Mouse (Mus musculus): ENCODE data around the gene Ppp1r1a. TPM values are rescaled to one million over a fixed set of nuclear protein-coding genes. Genes with fewer than 3 reads are reported as not detected.

Gene Ppp1r1a
- total and polyA plus RNA-seq, 3 experiments, result 5.7 to 11.6 (median 9.0) TPM

DNA sequence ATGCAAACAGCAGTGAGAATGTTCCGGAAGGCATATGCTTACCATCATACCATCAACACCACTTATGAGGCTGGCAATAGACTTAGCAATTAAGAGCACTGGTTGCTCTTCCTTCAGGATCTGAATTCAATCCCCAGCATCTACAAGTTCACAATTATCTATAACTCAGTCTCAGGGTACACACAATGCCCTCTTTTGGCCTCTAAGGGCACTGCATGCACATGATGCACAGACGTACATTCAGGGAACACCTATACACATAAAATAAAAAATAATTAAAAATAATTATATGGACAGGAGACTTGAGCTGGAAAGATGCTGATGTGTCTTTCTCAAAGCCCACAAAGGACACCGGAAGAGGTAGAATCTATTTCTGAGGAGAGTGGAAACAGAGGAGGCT, 10.2 kb upstream of the Ppp1r1a start:
- no peak overlapping the region for H3K4me3 ChIP-seq
- intact Hi-C loops (cut with DNase I), result no loop called here
- WGBS, result 77% methylated on average over 3 of the region's 3 CpGs

DNA sequence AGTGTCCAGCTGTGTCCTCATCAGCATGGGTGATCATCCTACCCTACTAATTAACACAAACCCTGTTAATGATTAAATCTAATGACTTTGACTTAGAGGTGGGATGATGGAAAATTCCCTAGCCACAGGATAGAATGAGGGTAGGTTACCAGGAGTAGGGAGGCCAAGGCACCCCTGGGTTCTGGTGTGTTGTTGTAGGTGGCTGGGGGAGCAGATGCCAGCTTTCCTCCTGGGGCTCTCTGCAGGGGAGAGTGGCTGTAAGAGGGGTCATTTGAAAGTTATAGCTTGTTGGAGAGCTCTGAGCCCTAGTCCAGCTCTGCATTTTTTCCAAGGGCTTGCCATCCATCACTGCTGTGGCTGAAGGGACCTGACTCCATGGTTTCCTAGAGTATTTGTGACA, 4.7 kb upstream of the Ppp1r1a start:
- intact Hi-C loops (cut with DNase I), result no loop called here
- DNase-seq, result peak in 1 of 2 experiments; percentile 3
- TF ChIP-seq EP300 (IDR thresholded peaks at IDR 0.05; ENCODE audit: insufficient read depth, low read depth, low read length) (no peak), POLR2A (IDR thresholded peaks at IDR 0.05; ENCODE audit: insufficient read depth, low read depth, low read length) (no peak), CTCF (IDR thresholded peaks at IDR 0.05) (no peak)
- Histone ChIP-seq H3K9ac (ENCODE audit: low read depth, low read length) (no peak overlapping the region), H3K79me2 (replicated peaks; ENCODE audit: control insufficient read depth, insufficient read depth, low read length) (no peaks in the 10 kb centered on the region), H3K27me3 (ENCODE audit: control insufficient read depth, insufficient read depth, low read length) (peaks cover 4% of the 10 kb centered on the region), H3K27ac (no peak overlapping the region), H3K4me3 (no peak overlapping the region), H3K4me1 (ENCODE audit: control insufficient read depth, insufficient read depth, low read length) (no peaks in the 10 kb centered on the region), H3K36me3 (ENCODE audit: control insufficient read depth, insufficient read depth, low read length) (no peaks in the 10 kb centered on the region)

More for the DNA sequence above, 10.2 kb upstream of the Ppp1r1a start:
- Histone ChIP-seq H3K4me1 (ENCODE audit: control insufficient read depth, insufficient read depth, low read length) (no peaks in the 10 kb centered on the region), H3K79me2 (replicated peaks; ENCODE audit: control insufficient read depth, insufficient read depth, low read length) (no peaks in the 10 kb centered on the region), H3K27ac (no peak overlapping the region), H3K36me3 (ENCODE audit: control insufficient read depth, insufficient read depth, low read length) (no peaks in the 10 kb centered on the region), H3K27me3 (ENCODE audit: control insufficient read depth, insufficient read depth, low read length) (no peaks in the 10 kb centered on the region), H3K9ac (ENCODE audit: low read depth, low read length) (no peak overlapping the region)
- DNase-seq, result no peak
- TF ChIP-seq EP300 (IDR thresholded peaks at IDR 0.05; ENCODE audit: insufficient read depth, low read depth, low read length) (no peak), CTCF (IDR thresholded peaks at IDR 0.05) (peak; percentile 21; the same call in 1 of the 2 replicates)

DNA sequence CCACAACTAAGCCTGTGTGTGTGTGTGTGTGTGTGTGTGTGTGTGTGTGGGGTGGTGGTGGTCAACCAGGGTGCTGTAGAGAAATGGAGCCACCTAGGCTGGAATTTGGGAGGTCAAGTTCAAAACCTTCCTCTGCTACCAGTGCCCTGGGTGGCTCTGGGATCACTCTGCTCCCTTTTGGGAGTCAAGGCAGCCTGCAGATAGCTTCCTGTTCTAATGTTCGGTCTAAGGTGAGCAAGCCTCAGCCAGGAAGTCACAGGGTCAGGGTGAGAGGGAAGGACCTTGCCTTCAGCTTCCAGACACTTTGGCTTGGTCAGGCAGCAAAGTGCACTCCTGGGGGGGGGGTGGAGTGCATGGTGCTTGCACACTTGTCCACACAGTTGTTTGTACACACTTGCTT, 2.8 kb upstream of the Ppp1r1a start:
- intact Hi-C loops (cut with DNase I), result no loop called here
- DNase-seq, result peak in 1 of 2 experiments; percentile 5
- peaks cover 8% of the 10 kb centered on the region for H3K27me3 ChIP-seq (ENCODE audit: control insufficient read depth, insufficient read depth, low read length)
- WGBS, result 53% methylated on average over 1 of the region's 1 CpGs
- H3K9ac ChIP-seq (ENCODE audit: low read depth, low read length), result no peak overlapping the region
- no peaks in the 10 kb centered on the region for H3K79me2 ChIP-seq (replicated peaks; ENCODE audit: control insufficient read depth, insufficient read depth, low read length)
- TF ChIP-seq POLR2A (IDR thresholded peaks at IDR 0.05; ENCODE audit: insufficient read depth, low read depth, low read length), result no peak
- TF ChIP-seq CTCF (IDR thresholded peaks at IDR 0.05), result no peak
- H3K4me3 ChIP-seq, result no peak overlapping the region
- no peaks in the 10 kb centered on the region for H3K4me1 ChIP-seq (ENCODE audit: control insufficient read depth, insufficient read depth, low read length)
- H3K27ac ChIP-seq, result no peak overlapping the region
- no peaks in the 10 kb centered on the region for H3K36me3 ChIP-seq (ENCODE audit: control insufficient read depth, insufficient read depth, low read length)

DNA sequence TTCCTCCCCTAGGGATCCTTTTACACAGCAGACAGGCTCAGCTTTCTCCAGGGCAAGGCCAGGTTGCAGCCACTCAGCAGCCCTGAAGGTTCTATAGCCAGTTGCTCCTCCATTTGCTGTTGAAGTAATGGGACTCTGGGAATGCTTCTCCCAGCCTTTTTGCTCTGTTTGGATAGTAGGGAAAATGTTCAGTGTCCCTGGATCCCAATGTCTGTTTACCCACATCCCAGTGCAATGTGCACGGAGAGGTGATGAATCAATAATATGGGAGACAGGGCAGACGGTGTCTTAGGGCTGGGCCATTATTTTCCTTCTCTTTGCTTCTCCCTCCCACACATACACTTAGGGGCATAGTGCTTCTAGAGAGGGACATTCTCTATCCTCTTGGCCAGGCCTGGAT, 1.5 kb upstream of the Ppp1r1a start:
- Histone ChIP-seq H3K27me3 (ENCODE audit: control insufficient read depth, insufficient read depth, low read length) (peaks cover 8% of the 10 kb centered on the region), H3K4me3 (no peak overlapping the region), H3K4me1 (ENCODE audit: control insufficient read depth, insufficient read depth, low read length) (no peaks in the 10 kb centered on the region), H3K36me3 (ENCODE audit: control insufficient read depth, insufficient read depth, low read length) (no peaks in the 10 kb centered on the region), H3K9ac (ENCODE audit: low read depth, low read length) (no peak overlapping the region), H3K79me2 (replicated peaks; ENCODE audit: control insufficient read depth, insufficient read depth, low read length) (no peaks in the 10 kb centered on the region), H3K27ac (no peak overlapping the region)
- 71% methylated on average over 2 of the region's 2 CpGs for WGBS
- no peak for DNase-seq
- intact Hi-C loops (cut with DNase I), result no loop called here
- TF ChIP-seq CTCF (IDR thresholded peaks at IDR 0.05), result no peak

DNA sequence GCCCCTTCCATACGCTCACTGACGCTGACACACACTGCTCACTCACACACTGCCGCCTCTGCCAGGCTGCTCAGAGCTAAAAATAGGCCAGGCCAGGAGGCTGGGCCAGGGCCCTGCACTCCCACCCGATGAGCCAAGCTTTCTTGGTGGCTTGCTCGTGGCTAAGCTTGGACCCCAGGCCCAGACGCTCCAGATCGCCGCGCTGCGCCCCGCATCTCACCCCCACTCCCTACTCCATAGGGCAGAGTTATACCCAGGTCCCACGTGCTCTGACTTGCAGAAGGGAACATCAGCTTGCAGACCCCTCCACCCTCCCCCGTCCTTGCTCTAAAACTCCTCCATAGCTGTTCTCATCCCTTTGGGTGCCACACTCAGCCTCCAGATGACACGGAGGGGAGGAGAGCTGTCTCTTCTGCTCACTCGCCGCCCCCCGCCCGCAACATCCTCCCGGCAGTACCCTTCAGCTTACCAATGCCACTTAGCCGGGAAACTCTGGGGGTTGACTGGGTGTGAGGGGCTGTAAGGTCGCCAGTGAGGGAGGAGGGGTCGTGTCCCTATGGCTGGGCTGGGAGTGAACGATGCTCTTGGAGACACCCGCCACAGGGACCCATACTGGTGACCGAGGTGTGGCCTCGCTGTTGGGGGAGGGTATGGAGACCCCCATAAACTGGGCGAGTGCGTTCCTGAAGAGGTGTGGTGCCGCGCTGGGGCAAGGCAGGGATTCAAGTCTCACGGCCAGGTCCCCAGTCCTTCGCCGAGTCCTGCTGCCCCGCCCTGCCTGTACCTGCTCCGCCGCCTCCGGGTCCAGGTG, 587 bp downstream of the Ppp1r1a start:
- no peak for TF ChIP-seq CTCF (IDR thresholded peaks at IDR 0.05)
- H3K36me3 ChIP-seq (ENCODE audit: control insufficient read depth, insufficient read depth, low read length), result no peaks in the 10 kb centered on the region
- DNase-seq, result peak; percentile 43 to 49
- no peaks in the 10 kb centered on the region for H3K4me1 ChIP-seq (ENCODE audit: control insufficient read depth, insufficient read depth, low read length)
- peaks cover 8% of the 10 kb centered on the region for H3K27me3 ChIP-seq (ENCODE audit: control insufficient read depth, insufficient read depth, low read length)
- intact Hi-C loops (cut with DNase I), result no loop called here
- peak overlapping the region; percentile 5 for H3K9ac ChIP-seq (ENCODE audit: low read depth, low read length)
- no peaks in the 10 kb centered on the region for H3K79me2 ChIP-seq (replicated peaks; ENCODE audit: control insufficient read depth, insufficient read depth, low read length)
- peak overlapping the region; percentile 50 for H3K4me3 ChIP-seq
- 3% methylated on average over 37 of the region's 37 CpGs for WGBS
- H3K27ac ChIP-seq, result no peak overlapping the region

DNA sequence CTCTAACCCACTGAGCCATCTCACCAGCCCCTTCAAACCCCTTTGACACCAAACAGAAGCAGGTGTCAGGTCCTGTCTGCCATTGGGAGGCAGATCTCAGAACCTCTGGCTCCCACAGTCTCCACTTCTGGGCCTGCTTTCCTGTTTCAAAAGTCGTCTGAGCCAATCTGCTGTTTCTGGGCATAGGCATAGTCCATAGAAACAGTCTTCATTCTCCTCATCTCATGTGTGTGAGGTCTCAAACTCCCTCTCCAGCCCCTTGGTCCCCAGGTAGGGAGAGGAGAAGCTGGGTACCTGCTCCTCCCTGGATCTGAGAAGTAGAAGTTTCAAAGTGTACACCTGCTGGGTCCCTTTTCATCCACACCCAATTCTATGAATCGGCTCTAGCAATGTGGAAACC, 1.3 kb downstream of the Ppp1r1a start:
- H3K27me3 ChIP-seq (ENCODE audit: control insufficient read depth, insufficient read depth, low read length), result peaks cover 8% of the 10 kb centered on the region
- WGBS, result 34% methylated on average over 2 of the region's 2 CpGs

More for the DNA sequence above, 1.3 kb downstream of the Ppp1r1a start:
- DNase-seq, result no peak
- Histone ChIP-seq H3K27ac (no peak overlapping the region), H3K79me2 (replicated peaks; ENCODE audit: control insufficient read depth, insufficient read depth, low read length) (no peaks in the 10 kb centered on the region), H3K4me3 (no peak overlapping the region), H3K36me3 (ENCODE audit: control insufficient read depth, insufficient read depth, low read length) (no peaks in the 10 kb centered on the region), H3K4me1 (ENCODE audit: control insufficient read depth, insufficient read depth, low read length) (no peaks in the 10 kb centered on the region), H3K9ac (ENCODE audit: low read depth, low read length) (no peak overlapping the region)
- intact Hi-C loops (cut with DNase I), result no loop called here
- TF ChIP-seq CTCF (IDR thresholded peaks at IDR 0.05) (no peak), POLR2A (IDR thresholded peaks at IDR 0.05; ENCODE audit: insufficient read depth, low read depth, low read length) (no peak), EP300 (IDR thresholded peaks at IDR 0.05; ENCODE audit: insufficient read depth, low read depth, low read length) (no peak)

All from heart, adult 2 months (tissue).